Mouse (Mus musculus) C3H10T1/2 (cell line): ENCODE data around the gene Emc1. TPM values are rescaled to one million over a fixed set of nuclear protein-coding genes. Genes with fewer than 3 reads are reported as not detected.

Source experiments
- polyA plus RNA-seq, 2 experiments: library from polyadenylated mRNA; unstranded; fragments of >200 nt; fragmentation: generic; extraction: Trizol; gene quantifications; one replicate each; pipeline ENCODE4 v1.2.1; 2012; ENCODE audit warnings: missing spikeins in 2 of 2

The Emc1 gene
- 10 to 100 TPM in 1 of 2 experiments, 1 to 10 TPM in 1; 2.6 to 14.0 TPM for polyA plus RNA-seq

GRCm38 (mm10) chr4:139351931-139352711, at the start of gene Emc1, which contains the start of the genes Mrto4 and Ubr4:
Gene Emc1, plus strand, starts transcription at chr4:139352587.
Gene Mrto4, minus strand, starts transcription at chr4:139352576.
Gene Ubr4, plus strand, starts transcription at chr4:139352609.

GRCm38 (mm10) chr4:139310171-139310898, 42.1 kb upstream of the Emc1 start, which contains the start of the genes Pqlc2 and Akr7a5:
Gene Pqlc2, minus strand, starts transcription at chr4:139310708.
Gene Akr7a5, plus strand, starts transcription at chr4:139310744.

Other genes with a start within 250 kb of the Emc1 start
- 100 to 1,000 TPM; 182 to 240 TPM for gene Minos1, start 221.5 kb upstream of the Emc1 start, polyA plus RNA-seq
- gene Capzb, start 159.7 kb upstream of the Emc1 start, polyA plus RNA-seq, result 100 to 1,000 TPM; 162 to 232 TPM
- gene Pqlc2, start 41.9 kb upstream of the Emc1 start, polyA plus RNA-seq, result 1 to 10 TPM; 4.3 to 4.9 TPM
- gene Akr7a5, start 41.8 kb upstream of the Emc1 start, polyA plus RNA-seq, result 100 to 1,000 TPM; 108 to 114 TPM
- 100 to 1,000 TPM in 1 of 2 experiments, 10 to 100 TPM in 1; 43.9 to 184 TPM for gene Mrto4, start within 50 bp of the Emc1 start, polyA plus RNA-seq
- 100 to 1,000 TPM in 1 of 2 experiments, 10 to 100 TPM in 1; 33.5 to 111 TPM for gene Ubr4, start within 50 bp of the Emc1 start, polyA plus RNA-seq
- gene Iffo2, start 178.0 kb downstream of the Emc1 start, polyA plus RNA-seq, result 1 to 10 TPM; 4.2 to 8.3 TPM